Mouse (Mus musculus): ENCODE measurements at regions not wholly inside any gene's neighbourhood (a gene's known extent, or its start where the extent isn't known, plus 50 kb on each side); places are given as distances from the start of the nearest gene placed in this dataset.
"Not testable (repeated sequence)": the region's sequence is repeated elsewhere in the genome, so short reads cannot be mapped to it uniquely, and the experiment has no call there.

DNA sequence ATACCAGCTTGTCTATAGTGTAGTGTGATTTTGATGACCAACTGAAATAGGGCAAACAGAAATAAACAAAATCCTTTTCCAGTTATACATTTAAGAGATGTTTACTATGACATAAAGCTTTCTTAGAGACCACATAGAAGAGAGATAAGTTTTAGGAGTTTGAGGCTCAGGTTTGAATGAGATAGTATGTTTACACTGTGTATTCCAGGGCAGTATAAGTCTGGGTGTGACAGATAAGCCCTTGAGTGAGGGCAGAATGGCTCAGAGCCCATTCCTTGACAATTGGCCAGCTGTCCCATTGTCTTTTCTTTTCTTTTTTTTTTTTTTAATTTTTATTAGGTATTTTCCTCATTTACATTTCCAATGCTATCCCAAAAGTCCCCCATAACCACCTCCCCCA, 744.0 kb upstream of the 4930444P10Rik start:
- DNase-seq (ENCODE audit: low read depth, low spot score), result peak; percentile 41
- H3K9me3 ChIP-seq (replicated peaks; ENCODE audit: insufficient read depth, low read length), result no peaks in the 10 kb centered on the region; the same call in 1 of the 2 replicates

DNA sequence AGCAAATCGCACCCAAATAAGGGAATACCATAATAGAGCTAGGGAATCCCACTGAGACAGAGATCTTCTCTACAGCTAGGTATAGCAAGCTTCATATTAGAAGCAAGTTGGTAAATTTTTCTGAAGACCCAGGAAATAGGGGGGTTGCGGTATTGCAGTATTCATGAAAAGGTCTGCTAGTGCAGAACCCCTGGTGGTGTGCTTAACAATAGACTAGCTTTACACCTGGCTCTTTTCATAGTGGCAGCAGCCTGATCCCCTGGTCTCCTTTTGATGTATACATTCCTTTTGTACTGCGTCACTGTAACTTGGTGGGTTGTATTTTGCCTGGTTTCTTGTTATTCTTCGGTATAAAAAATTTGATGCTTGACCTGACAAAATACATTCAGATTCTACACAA, 731.6 kb upstream of the 4930444P10Rik start:
- H3K27ac ChIP-seq (ENCODE audit: control insufficient read depth, low read depth, low read length); H3K79me2 ChIP-seq (ENCODE audit: control insufficient read depth, insufficient read depth, low read length, poor library complexity); H3K4me3 ChIP-seq (ENCODE audit: control insufficient read depth in 1 of 2, insufficient read depth in 1 of 2, low read depth in 2 of 2, low read length in 2 of 2); DNase-seq (ENCODE audit: low read depth, low spot score); H3K9ac ChIP-seq (ENCODE audit: control insufficient read depth, low read depth, low read length, poor library complexity, severe bottlenecking); H3K4me1 ChIP-seq (ENCODE audit: control insufficient read depth in 1 of 2, insufficient read depth in 2 of 2, low read length in 2 of 2); H3K36me3 ChIP-seq (ENCODE audit: control insufficient read depth in 1 of 2, insufficient read depth in 2 of 2, low read length in 2 of 2); H3K9me3 ChIP-seq (replicated peaks; ENCODE audit: insufficient read depth, low read length); H3K27me3 ChIP-seq (ENCODE audit: control insufficient read depth in 1 of 2, insufficient read depth in 2 of 2, low read length in 2 of 2): not testable (repeated sequence)

More for the DNA sequence above, 744.0 kb upstream of the 4930444P10Rik start:
- no peak overlapping the region for H3K27ac ChIP-seq (ENCODE audit: control insufficient read depth, low read depth, low read length)
- no peak overlapping the region for H3K9ac ChIP-seq (ENCODE audit: control insufficient read depth, low read depth, low read length, poor library complexity, severe bottlenecking)
- H3K4me1 ChIP-seq (ENCODE audit: control insufficient read depth in 1 of 2, insufficient read depth in 2 of 2, low read length in 2 of 2), result no peaks in the 10 kb centered on the region
- no peaks in the 10 kb centered on the region for H3K27me3 ChIP-seq (ENCODE audit: control insufficient read depth in 1 of 2, insufficient read depth in 2 of 2, low read length in 2 of 2)
- no peak overlapping the region for H3K4me3 ChIP-seq (ENCODE audit: control insufficient read depth in 1 of 2, insufficient read depth in 1 of 2, low read depth in 2 of 2, low read length in 2 of 2)
- H3K79me2 ChIP-seq (ENCODE audit: control insufficient read depth, insufficient read depth, low read length, poor library complexity), result no peaks in the 10 kb centered on the region
- no peaks in the 10 kb centered on the region for H3K36me3 ChIP-seq (ENCODE audit: control insufficient read depth in 1 of 2, insufficient read depth in 2 of 2, low read length in 2 of 2)
- peak; percentile 38 for TF ChIP-seq TAL1 (IDR thresholded peaks at IDR 0.05; ENCODE audit: low read length)
- TF ChIP-seq GATA1 (IDR thresholded peaks at IDR 0.05; ENCODE audit: low read depth, low read length), result peak; percentile 71
- peak; percentile 86 for TF ChIP-seq TCF12 (IDR thresholded peaks at IDR 0.05; ENCODE audit: low read depth, low read length)
- TF ChIP-seq CHD1 (IDR thresholded peaks at IDR 0.05; ENCODE audit: low read depth, low read length), result no peak
- TF ChIP-seq ELF1 (IDR thresholded peaks at IDR 0.05; ENCODE audit: low read depth, low read length), result no peak
- peak; percentile 37; the same call in 1 of the 2 replicates for TF ChIP-seq RCOR1 (IDR thresholded peaks at IDR 0.05; ENCODE audit: low read depth, low read length)
- TF ChIP-seq EP300 (IDR thresholded peaks at IDR 0.05; ENCODE audit: low read depth in 1 of 2, low read length in 2 of 2), result peak; percentile 77 to 78
- TF ChIP-seq ZNF384 (IDR thresholded peaks at IDR 0.05; ENCODE audit: low read depth, low read length), result 0 out of 2 replicates have a peak, but pooled peaks have one; percentile 38
- TF ChIP-seq ETS1 (IDR thresholded peaks at IDR 0.05; ENCODE audit: low read depth, low read length), result peak; percentile 69

DNA sequence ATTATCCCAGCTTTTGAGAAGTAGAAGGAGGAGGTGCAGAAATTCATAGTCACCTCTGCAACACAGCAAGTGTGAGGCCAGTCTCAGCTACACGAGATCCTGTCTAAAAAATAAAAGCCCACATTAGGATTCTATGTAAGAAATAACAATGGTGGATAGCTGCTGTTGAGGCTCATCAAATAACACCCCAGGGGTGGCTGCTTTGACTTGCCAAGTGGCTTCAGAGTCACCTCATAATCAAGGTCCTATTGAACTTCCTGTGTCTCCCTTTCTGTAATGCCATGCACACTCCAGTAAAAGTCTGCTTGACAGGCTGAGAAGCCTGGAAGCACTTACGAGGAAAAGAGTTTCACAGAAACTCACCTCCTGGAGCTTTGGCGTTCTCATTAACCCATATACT, 730.9 kb upstream of the 4930444P10Rik start:
- TF ChIP-seq ZKSCAN1 (IDR thresholded peaks at IDR 0.05; ENCODE audit: low read depth, low read length) (no peak), SMC3 (IDR thresholded peaks at IDR 0.05; ENCODE audit: low read depth, low read length) (no peak)
- no peak overlapping the region for H3K27ac ChIP-seq (ENCODE audit: control insufficient read depth, low read depth, low read length)
- DNase-seq (ENCODE audit: low read depth, low spot score), result no peak
- no peaks in the 10 kb centered on the region for H3K4me1 ChIP-seq (ENCODE audit: control insufficient read depth in 1 of 2, insufficient read depth in 2 of 2, low read length in 2 of 2)
- no peaks in the 10 kb centered on the region for H3K36me3 ChIP-seq (ENCODE audit: control insufficient read depth in 1 of 2, insufficient read depth in 2 of 2, low read length in 2 of 2)
- no peak overlapping the region for H3K4me3 ChIP-seq (ENCODE audit: control insufficient read depth in 1 of 2, insufficient read depth in 1 of 2, low read depth in 2 of 2, low read length in 2 of 2)
- no peaks in the 10 kb centered on the region for H3K9me3 ChIP-seq (replicated peaks; ENCODE audit: insufficient read depth, low read length)
- H3K27me3 ChIP-seq (ENCODE audit: control insufficient read depth in 1 of 2, insufficient read depth in 2 of 2, low read length in 2 of 2), result no peaks in the 10 kb centered on the region
- no peaks in the 10 kb centered on the region for H3K79me2 ChIP-seq (ENCODE audit: control insufficient read depth, insufficient read depth, low read length, poor library complexity)
- no peak overlapping the region for H3K9ac ChIP-seq (ENCODE audit: control insufficient read depth, low read depth, low read length, poor library complexity, severe bottlenecking)
